In genomic region chr1:135204196-135205126, GRCm38 (mm10) we compare ENCODE assay signal across 10 mouse cellular contexts. TPM values are rescaled to one million over a fixed set of nuclear protein-coding genes. Genes with fewer than 3 reads are reported as not detected.
DNase-seq lines count a peak whose midpoint lies in the region; ATAC-seq and TF ChIP-seq lines count a peak whose summit lies in the region.
"Had no signal": no experiment of that assay in that cellular context is flagged by ENCODE, and none has a peak within 500 bp of the region (broad histone marks: within the 10 kb centered on the region; RNA-seq: fewer than 3 reads in every experiment).

No protein-coding gene starts in this region.

- TF ChIP-seq CTCF in hindbrain, postnatal 0 days (IDR thresholded peaks at IDR 0.05; ENCODE audit: low read depth) = no peak
- no peak for TF ChIP-seq CTCF in MEL (IDR thresholded peaks at IDR 0.05 in 2 of 3, conservative IDR thresholded peaks at IDR 0.05 in 1 of 3; ENCODE audit: control insufficient read depth in 1 of 3, insufficient read depth in 1 of 3, low read depth in 2 of 3, low read length in 3 of 3, poor library complexity in 1 of 3, severe bottlenecking in 1 of 3)
- TF ChIP-seq CTCF in liver, postnatal 0 days (IDR thresholded peaks at IDR 0.05; ENCODE audit: low read depth) = no peak

- DNase-seq in hindbrain, postnatal 0 days (ENCODE audit: low spot score) = no peak
- peak; percentile 93 for DNase-seq in MEL (ENCODE audit: low read depth, low spot score)
- DNase-seq in embryonic facial prominence, embryonic 10.5 days (ENCODE audit: low spot score) = no peak
- peak; percentile 27 for DNase-seq in liver, postnatal 0 days
- no peak for DNase-seq in thymus, postnatal 4 days
- DNase-seq in right cerebral cortex, adult 2 months (ENCODE audit: low spot score in 2 of 2) = no peak
- no peak for DNase-seq in urinary bladder, postnatal 25 days (ENCODE audit: low spot score)
- DNase-seq: forebrain, postnatal 0 days had no signal

- H3K4me1 ChIP-seq in hindbrain, embryonic 12.5 days = peaks cover 10% of the 10 kb centered on the region
- H3K4me1 ChIP-seq in hindbrain, postnatal 0 days (ENCODE audit: insufficient read depth, low read length) = no peaks in the 10 kb centered on the region
- peaks cover 7 to 33% of the 10 kb centered on the region in 2 experiments for H3K4me1 ChIP-seq in MEL (ENCODE audit: control insufficient read depth in 1 of 2, insufficient read depth in 2 of 2, low read length in 2 of 2)
- peaks cover 20% of the 10 kb centered on the region for H3K4me1 ChIP-seq in embryonic facial prominence, embryonic 10.5 days
- peaks cover 11% of the 10 kb centered on the region for H3K4me1 ChIP-seq in liver, postnatal 0 days (ENCODE audit: insufficient read depth)

- no peaks in the 10 kb centered on the region for H3K9me3 ChIP-seq in hindbrain, embryonic 12.5 days (replicated peaks)
- H3K9me3 ChIP-seq in hindbrain, postnatal 0 days (ENCODE audit: low read length) = no peaks in the 10 kb centered on the region
- H3K9me3 ChIP-seq in MEL (replicated peaks; ENCODE audit: insufficient read depth, low read length) = no peaks in the 10 kb centered on the region
- H3K9me3 ChIP-seq in embryonic facial prominence, embryonic 10.5 days = no peaks in the 10 kb centered on the region
- H3K9me3 ChIP-seq in liver, postnatal 0 days (ENCODE audit: low read length) = no peaks in the 10 kb centered on the region
- H3K9me3 ChIP-seq: limb, embryonic 15.5 days had no signal

- TF ChIP-seq RAD21 in MEL (IDR thresholded peaks at IDR 0.05; ENCODE audit: low read depth, low read length) = no peak

- TF ChIP-seq EP300 in MEL (IDR thresholded peaks at IDR 0.05; ENCODE audit: low read depth in 1 of 2, low read length in 2 of 2) = peak; percentile 93 to 97
- TF ChIP-seq EP300 in liver, postnatal 0 days (IDR thresholded peaks at IDR 0.05; ENCODE audit: low read depth) = peak; percentile 85

- H3K9ac ChIP-seq in hindbrain, embryonic 12.5 days = no peak overlapping the region
- no peak overlapping the region for H3K9ac ChIP-seq in hindbrain, postnatal 0 days (replicated peaks; ENCODE audit: low read length)
- peak overlapping the region; percentile 50 for H3K9ac ChIP-seq in MEL (ENCODE audit: control insufficient read depth, low read depth, low read length, poor library complexity, severe bottlenecking)
- no peak overlapping the region for H3K9ac ChIP-seq in liver, postnatal 0 days (replicated peaks)
- H3K9ac ChIP-seq: forebrain, postnatal 0 days; limb, embryonic 15.5 days had no signal

- TF ChIP-seq POLR2A in MEL (IDR thresholded peaks at IDR 0.05; ENCODE audit: control insufficient read depth in 1 of 2, insufficient read depth in 1 of 2, low read depth in 1 of 2, low read length in 2 of 2, poor library complexity in 1 of 2) = peak in 1 of 2 experiments; percentile 41; a peak in 1 of 4 replicates

- H3K4me2 ChIP-seq in hindbrain, embryonic 12.5 days (replicated peaks) = no peak overlapping the region
- H3K4me2 ChIP-seq in hindbrain, postnatal 0 days (ENCODE audit: low read depth, low read length) = no peak overlapping the region
- peak overlapping the region; percentile 11; the same call in 1 of the 2 replicates for H3K4me2 ChIP-seq in liver, postnatal 0 days (ENCODE audit: low read depth, low read length)
- H3K4me2 ChIP-seq: limb, embryonic 15.5 days had no signal

- peak; percentile 52; the same call in 1 of the 2 replicates for ATAC-seq in hindbrain, embryonic 12.5 days (ENCODE audit: low FRiP score)
- no peak for ATAC-seq in hindbrain, postnatal 0 days
- peak; percentile 70 for ATAC-seq in liver, postnatal 0 days
- ATAC-seq: forebrain, postnatal 0 days had no signal

- no peak overlapping the region for H3K27ac ChIP-seq in hindbrain, embryonic 12.5 days
- no peak overlapping the region for H3K27ac ChIP-seq in hindbrain, postnatal 0 days
- H3K27ac ChIP-seq in MEL (ENCODE audit: control insufficient read depth, low read depth, low read length) = peak overlapping the region; percentile 92
- 0 out of 2 replicates have a peak overlapping the region, but pooled peaks have one; percentile 25 for H3K27ac ChIP-seq in embryonic facial prominence, embryonic 10.5 days (replicated peaks)
- no peak overlapping the region for H3K27ac ChIP-seq in liver, postnatal 0 days (ENCODE audit: low read depth)
- H3K27ac ChIP-seq: limb, embryonic 15.5 days had no signal

- H3K4me3 ChIP-seq in hindbrain, embryonic 12.5 days = no peak overlapping the region
- no peak overlapping the region for H3K4me3 ChIP-seq in hindbrain, postnatal 0 days (ENCODE audit: low read length)
- H3K4me3 ChIP-seq in MEL (ENCODE audit: control insufficient read depth in 1 of 2, insufficient read depth in 1 of 2, low read depth in 2 of 2, low read length in 2 of 2) = peak overlapping the region; percentile 23 to 36
- no peak overlapping the region for H3K4me3 ChIP-seq in embryonic facial prominence, embryonic 10.5 days
- no peak overlapping the region for H3K4me3 ChIP-seq in liver, postnatal 0 days (ENCODE audit: low read depth, low read length)
- H3K4me3 ChIP-seq: limb, embryonic 15.5 days had no signal

- H3K36me3 ChIP-seq in hindbrain, embryonic 12.5 days = no peaks in the 10 kb centered on the region
- H3K36me3 ChIP-seq in hindbrain, postnatal 0 days (ENCODE audit: insufficient read depth, low read length) = no peaks in the 10 kb centered on the region
- peaks cover 0 to 13% of the 10 kb centered on the region in 2 experiments; a peak in 2 of 4 replicates for H3K36me3 ChIP-seq in MEL (ENCODE audit: control insufficient read depth in 1 of 2, insufficient read depth in 2 of 2, low read length in 2 of 2)
- H3K36me3 ChIP-seq in embryonic facial prominence, embryonic 10.5 days (replicated peaks) = no peaks in the 10 kb centered on the region
- H3K36me3 ChIP-seq in liver, postnatal 0 days (replicated peaks; ENCODE audit: insufficient read depth, low read length) = no peaks in the 10 kb centered on the region
- H3K36me3 ChIP-seq: limb, embryonic 15.5 days had no signal

- no peaks in the 10 kb centered on the region for H3K79me2 ChIP-seq in MEL (ENCODE audit: control insufficient read depth, insufficient read depth, low read length, poor library complexity)

- H3K27me3 ChIP-seq in hindbrain, embryonic 12.5 days = no peaks in the 10 kb centered on the region
- H3K27me3 ChIP-seq in hindbrain, postnatal 0 days (ENCODE audit: insufficient read depth, low read length) = no peaks in the 10 kb centered on the region
- no peaks in the 10 kb centered on the region for H3K27me3 ChIP-seq in MEL (ENCODE audit: control insufficient read depth in 1 of 2, insufficient read depth in 2 of 2, low read length in 2 of 2)
- no peaks in the 10 kb centered on the region for H3K27me3 ChIP-seq in embryonic facial prominence, embryonic 10.5 days (replicated peaks; ENCODE audit: low read depth, poor library complexity, severe bottlenecking)
- H3K27me3 ChIP-seq in liver, postnatal 0 days (ENCODE audit: insufficient read depth, low read length) = no peaks in the 10 kb centered on the region
- H3K27me3 ChIP-seq: limb, embryonic 15.5 days had no signal

- 39% methylated on average over 12 of the region's 12 CpGs for WGBS in hindbrain, embryonic 12.5 days
- WGBS in hindbrain, postnatal 0 days = 42% methylated on average over 12 of the region's 12 CpGs
- WGBS in embryonic facial prominence, embryonic 10.5 days = 35% methylated on average over 12 of the region's 12 CpGs
- WGBS in liver, postnatal 0 days (ENCODE audit: insufficient replicate concordance) = 28% methylated on average over 12 of the region's 12 CpGs

TF ChIP-seq in MEL, 35 proteins besides CTCF, POLR2A, EP300 and RAD21 (continues in another document):
- TF ChIP-seq POLR2AphosphoS5 (IDR thresholded peaks at IDR 0.05; ENCODE audit: borderline replicate concordance, low read depth, low read length) = no peak
- TF ChIP-seq NRF1 (IDR thresholded peaks at IDR 0.05; ENCODE audit: insufficient read depth, low read depth, low read length, poor library complexity, severe bottlenecking) = no peak
- TF ChIP-seq MXI1 (IDR thresholded peaks at IDR 0.05; ENCODE audit: low read depth, low read length) = peak; percentile 50; the same call in 1 of the 2 replicates
- TF ChIP-seq MYC (IDR thresholded peaks at IDR 0.05; ENCODE audit: low read depth, low read length) = no peak; the same call in 1 of the 2 replicates
- TF ChIP-seq ZKSCAN1 (IDR thresholded peaks at IDR 0.05; ENCODE audit: low read depth, low read length) = no peak

RNA-seq across cellular contexts. Expression of gene Gpr37l1, which starts 37.0 kb away (rescaled TPM):
- 0.10 and 0.12 TPM in 2 replicates for polyA plus RNA-seq in hindbrain, embryonic 12.5 days (2016; fragmentation: Nextera tagmentation; extraction: Ambion mirVana)
- total RNA-seq in hindbrain, postnatal 0 days (2014; rRNA removed) = 42.6 and 66.3 TPM in 2 replicates
- polyA plus RNA-seq in hindbrain, postnatal 0 days (2015; fragmentation: Nextera tagmentation; extraction: Ambion mirVana) = 24.9 and 32.1 TPM in 2 replicates
- total RNA-seq in MEL (2012; rRNA removed) = not detected in 2 replicates
- polyA plus RNA-seq in MEL (2012; ENCODE audit: insufficient read depth in 1 of 2, insufficient read length in 2 of 2, low read depth in 1 of 2, low replicate concordance in 2 of 2, missing spikeins in 1 of 2) = not detected
- not detected in 2 replicates for polyA plus RNA-seq in embryonic facial prominence, embryonic 10.5 days (2016; fragmentation: Nextera tagmentation; extraction: Ambion mirVana)
- not detected in 2 replicates for polyA plus RNA-seq in liver, postnatal 0 days (2015; fragmentation: Nextera tagmentation; extraction: Ambion mirVana)
- polyA plus RNA-seq: limb, embryonic 15.5 days had no signal

RNA-seq across cellular contexts. Expression of gene Elf3, which starts 53.9 kb away (rescaled TPM):
- polyA plus RNA-seq in hindbrain, embryonic 12.5 days (2016; fragmentation: Nextera tagmentation; extraction: Ambion mirVana) = 1.3 and 1.6 TPM in 2 replicates
- total RNA-seq in hindbrain, postnatal 0 days (2014; rRNA removed) = 0.10 TPM in 1 of 2 replicates, not detected in the other
- 0.42 and 0.54 TPM in 2 replicates for polyA plus RNA-seq in hindbrain, postnatal 0 days (2015; fragmentation: Nextera tagmentation; extraction: Ambion mirVana)
- not detected in 2 replicates for total RNA-seq in MEL (2012; rRNA removed)
- not detected for polyA plus RNA-seq in MEL (2012; ENCODE audit: insufficient read depth in 1 of 2, insufficient read length in 2 of 2, low read depth in 1 of 2, low replicate concordance in 2 of 2, missing spikeins in 1 of 2)
- polyA plus RNA-seq in embryonic facial prominence, embryonic 10.5 days (2016; fragmentation: Nextera tagmentation; extraction: Ambion mirVana) = 6.3 and 6.4 TPM in 2 replicates
- polyA plus RNA-seq in liver, postnatal 0 days (2015; fragmentation: Nextera tagmentation; extraction: Ambion mirVana) = 0.59 and 0.67 TPM in 2 replicates
- total RNA-seq: forebrain, postnatal 0 days had no signal

RNA-seq across cellular contexts. Expression of gene Arl8a, which starts 57.8 kb away (rescaled TPM):
- polyA plus RNA-seq in hindbrain, embryonic 12.5 days (2016; fragmentation: Nextera tagmentation; extraction: Ambion mirVana) = 171 and 183 TPM in 2 replicates
- total RNA-seq in hindbrain, postnatal 0 days (2014; rRNA removed) = 251 and 277 TPM in 2 replicates
- 329 and 369 TPM in 2 replicates for polyA plus RNA-seq in hindbrain, postnatal 0 days (2015; fragmentation: Nextera tagmentation; extraction: Ambion mirVana)
- 8.0 and 9.0 TPM in 2 replicates for total RNA-seq in MEL (2012; rRNA removed)
- 10 to 100 TPM in 1 of 2 experiments, not detected in 1; 47.7 TPM for polyA plus RNA-seq in MEL (2012; ENCODE audit: insufficient read depth in 1 of 2, insufficient read length in 2 of 2, low read depth in 1 of 2, low replicate concordance in 2 of 2, missing spikeins in 1 of 2)
- 48.3 and 50.3 TPM in 2 replicates for polyA plus RNA-seq in embryonic facial prominence, embryonic 10.5 days (2016; fragmentation: Nextera tagmentation; extraction: Ambion mirVana)
- 11.3 and 12.5 TPM in 2 replicates for polyA plus RNA-seq in liver, postnatal 0 days (2015; fragmentation: Nextera tagmentation; extraction: Ambion mirVana)

Comparison
In these comparisons a context has a peak if more than half of its experiments do, and no peak if none do; other contexts are left out.
1. RNA of gene Gpr37l1, which starts 37.0 kb away (polyA plus RNA-seq): 24.9 to 32.1 TPM in hindbrain, postnatal 0 days; 0.10 to 0.12 TPM in hindbrain, embryonic 12.5 days, not detected in MEL, not detected in embryonic facial prominence, embryonic 10.5 days and not detected in liver, postnatal 0 days; every median in the first group is over 10 times any median in the second.
2. H3K27ac ChIP-seq: peak in MEL (single experiment) and embryonic facial prominence, embryonic 10.5 days (single experiment); none in hindbrain, embryonic 12.5 days (single experiment), hindbrain, postnatal 0 days (single experiment) and liver, postnatal 0 days (single experiment).
3. H3K4me3 ChIP-seq: peak in MEL (2 of 2); none in hindbrain, embryonic 12.5 days (single experiment), hindbrain, postnatal 0 days (single experiment), embryonic facial prominence, embryonic 10.5 days (single experiment) and liver, postnatal 0 days (single experiment).
4. DNase-seq: peak in MEL (single experiment) and liver, postnatal 0 days (single experiment); none in hindbrain, postnatal 0 days (single experiment), embryonic facial prominence, embryonic 10.5 days (single experiment), thymus, postnatal 4 days (single experiment), right cerebral cortex, adult 2 months (0 of 2) and urinary bladder, postnatal 25 days (single experiment).